Mouse (Mus musculus): ENCODE measurements around the gene Slpi.

GRCm38 (mm10) chr2:164382971-164383370 lies 5.9 kb downstream of the Slpi start:
- no peak for TF ChIP-seq POLR2A (IDR thresholded peaks at IDR 0.05; ENCODE audit: low read depth, low read length)
- no peak for TF ChIP-seq CTCF (IDR thresholded peaks at IDR 0.05; ENCODE audit: borderline replicate concordance, insufficient read depth, low read length)

All from embryonic fibroblast, embryonic 13.5 days (primary cell).